Mouse (Mus musculus) kidney, postnatal 25 days (tissue): Measurements from ENCODE around the gene M6pr.

ENCODE experiments used
- DNase-seq, 2 experiments: peaks; one replicate each; pipeline ENCODE4 v3.0.0; 2021; ENCODE audit warnings: mixed read lengths in 2 of 2

M6pr gene

DNA sequence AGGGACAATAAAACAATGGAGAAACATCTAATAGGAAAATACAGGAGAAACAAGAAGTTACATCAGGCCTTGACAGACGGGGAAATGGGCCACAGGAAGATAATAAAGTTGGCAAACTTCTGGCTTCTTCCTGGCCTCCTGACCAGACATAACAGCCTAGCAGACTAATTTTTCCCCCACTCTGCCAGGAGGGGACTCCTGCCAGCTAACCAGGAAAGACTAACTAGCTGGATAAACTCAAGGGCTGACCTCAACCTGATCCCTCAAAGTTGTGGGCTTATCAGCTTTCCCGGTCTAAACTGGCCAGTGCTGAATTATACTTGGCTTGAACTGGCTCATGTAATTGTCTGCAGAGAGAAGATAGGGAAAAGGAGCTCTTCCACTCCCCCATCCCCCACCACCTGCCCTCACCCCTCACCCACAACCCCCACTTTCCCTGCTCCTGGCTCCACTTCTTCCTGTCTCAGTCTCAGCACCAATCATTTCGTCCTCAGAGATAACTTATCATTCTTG, 8.8 kb upstream of the M6pr start:
- DNase-seq: no peak

DNA sequence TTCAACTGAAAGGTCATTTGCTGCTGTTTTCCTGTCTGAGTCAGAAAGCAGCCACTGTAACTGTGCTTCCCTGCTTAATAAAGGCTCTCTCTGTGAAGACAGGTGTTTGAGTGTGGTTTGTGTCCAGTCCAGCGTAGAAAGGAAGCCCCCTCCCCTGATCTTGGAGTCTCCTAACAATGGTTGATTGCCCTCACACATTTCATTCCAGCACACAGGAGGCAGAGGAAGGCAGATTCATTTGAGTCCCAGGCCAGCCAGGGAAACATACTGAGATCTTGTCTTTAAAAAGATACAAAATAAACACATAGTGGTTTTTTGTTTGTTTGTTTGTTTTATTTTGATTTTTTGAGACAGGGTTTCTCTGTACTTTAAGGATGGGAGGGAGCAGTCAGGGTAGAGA, 6.4 kb upstream of the M6pr start:
- no peak for DNase-seq

DNA sequence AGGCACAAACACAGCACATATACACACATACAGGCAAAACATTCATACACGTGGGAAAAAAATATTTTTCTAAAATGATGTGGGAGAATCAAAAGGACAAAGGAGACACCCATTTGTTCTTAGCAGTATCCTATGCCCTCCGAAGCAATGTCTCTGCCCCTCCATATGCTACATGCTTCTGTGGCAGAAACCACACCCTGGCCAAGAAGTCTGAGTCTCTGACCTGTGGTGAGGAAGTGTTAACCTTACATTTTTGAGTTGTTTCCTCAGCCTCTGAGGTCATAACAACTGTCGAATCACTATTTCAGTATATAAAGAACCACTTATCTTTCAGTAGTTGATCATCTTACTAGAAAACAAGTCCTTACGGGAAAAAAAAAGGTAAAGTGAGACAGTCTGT, 5.9 kb upstream of the M6pr start:
- no peak for DNase-seq

DNA sequence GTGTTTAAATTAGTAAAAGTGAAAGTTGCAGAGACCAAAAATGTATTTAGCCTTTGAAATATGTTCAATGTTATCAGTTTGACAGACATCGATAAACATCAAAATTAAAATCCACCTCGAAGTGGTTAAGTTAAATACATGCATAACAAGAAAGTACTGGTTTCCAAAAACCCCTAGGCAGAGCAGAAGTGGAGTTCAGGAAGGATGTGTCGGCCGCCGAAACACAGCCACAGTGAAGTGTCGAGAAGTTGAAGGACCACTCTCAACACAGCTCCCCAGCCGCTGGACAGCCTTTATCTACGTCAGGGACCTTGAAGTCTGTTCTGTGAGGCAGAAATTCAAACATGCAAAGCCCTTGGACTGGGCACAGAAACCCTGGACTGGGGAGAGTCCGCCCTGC, 5.0 kb upstream of the M6pr start:
- DNase-seq: no peak

DNA sequence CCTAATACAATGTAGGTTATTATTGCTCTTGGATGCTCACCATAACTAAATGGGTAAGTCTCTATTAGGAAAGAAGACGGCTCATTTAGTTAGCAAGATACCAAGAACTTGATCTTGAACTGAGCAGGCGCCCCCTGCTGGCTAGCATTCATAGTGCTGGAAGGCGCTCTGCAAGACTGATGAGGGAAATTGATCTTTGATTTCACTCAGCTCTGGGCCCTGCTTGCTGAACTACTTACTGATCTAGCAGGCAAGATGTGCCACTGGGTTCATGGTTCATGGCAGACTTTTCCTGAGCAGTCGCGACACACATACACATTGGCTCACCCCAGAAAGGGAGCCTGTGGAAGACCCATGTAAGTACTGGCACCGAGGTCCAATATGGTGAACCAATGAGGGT, 4.2 kb upstream of the M6pr start:
- peak; percentile 78 to 91 for DNase-seq

DNA sequence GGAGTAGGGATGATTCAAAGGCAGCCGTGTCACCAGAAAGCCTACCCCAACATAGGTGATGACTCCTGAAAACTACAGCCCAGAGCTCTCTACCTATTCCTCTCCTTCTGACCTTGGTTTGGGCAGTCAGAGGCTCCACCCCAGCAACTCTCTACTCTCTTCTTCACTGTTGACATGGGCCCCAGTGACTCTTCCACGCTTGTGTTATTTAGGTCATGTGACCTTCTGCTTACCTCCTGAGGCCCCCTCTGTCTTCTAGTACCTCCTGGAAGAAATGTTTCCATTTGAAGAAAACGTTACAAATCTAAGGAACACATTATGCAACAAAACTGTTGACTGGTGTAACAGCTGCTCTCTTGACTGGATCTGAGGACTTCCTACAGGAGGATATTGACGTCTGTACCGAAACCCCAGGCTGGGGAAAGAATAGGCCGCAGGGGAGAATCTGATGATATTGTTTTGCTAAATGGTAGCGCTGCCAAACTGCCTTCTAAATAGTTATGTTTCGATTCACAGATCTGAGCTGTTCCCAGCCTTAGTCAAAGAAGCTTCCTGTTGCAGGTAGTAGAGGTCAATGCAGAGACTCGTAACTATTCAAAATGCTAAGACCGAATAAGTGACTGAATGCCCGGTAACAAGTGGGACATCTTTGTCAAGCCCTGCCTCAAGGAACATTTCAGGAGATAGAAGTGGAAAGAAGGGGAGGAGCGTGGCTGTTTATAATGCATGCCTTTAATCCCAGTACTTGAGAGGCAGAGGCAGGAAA, 3.5 kb upstream of the M6pr start:
- DNase-seq: no peak

DNA sequence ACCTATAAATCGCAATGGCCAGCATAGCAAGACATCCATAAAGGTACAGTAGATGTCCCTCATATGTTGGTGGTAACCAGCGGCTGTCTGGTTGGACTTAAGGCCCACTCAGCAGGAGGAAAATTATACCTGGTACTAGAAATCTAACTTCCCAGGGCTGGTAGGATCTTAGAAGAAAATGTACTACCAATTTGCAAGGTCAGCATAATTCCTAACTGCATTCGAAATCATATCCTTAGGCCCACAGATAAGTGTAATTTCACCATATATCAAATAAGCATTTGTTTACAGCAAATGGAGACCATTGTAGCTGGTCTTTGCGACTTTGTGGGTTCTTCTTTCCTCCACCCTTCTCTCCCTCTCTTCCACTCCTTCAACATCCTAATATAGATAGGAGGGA, 1.8 kb upstream of the M6pr start:
- no peak for DNase-seq

DNA sequence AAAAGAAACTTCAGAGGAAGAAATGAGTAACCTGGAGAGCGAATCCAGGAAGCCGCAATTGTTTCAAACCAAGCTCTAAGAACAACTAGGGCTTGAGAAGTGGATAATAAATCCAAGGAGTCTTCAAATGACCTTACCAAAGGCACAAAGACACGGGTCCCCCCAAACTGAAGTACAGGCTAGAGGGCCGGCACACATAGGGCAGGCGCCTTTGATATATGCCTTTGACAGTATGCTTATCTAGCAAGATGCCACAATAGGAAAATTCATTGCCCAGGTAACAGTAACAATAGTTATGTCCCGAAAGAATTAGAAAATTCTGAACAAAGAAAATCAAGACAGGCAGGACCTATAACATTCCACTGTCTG, 400 bp upstream of the M6pr start:
- DNase-seq: no peak

DNA sequence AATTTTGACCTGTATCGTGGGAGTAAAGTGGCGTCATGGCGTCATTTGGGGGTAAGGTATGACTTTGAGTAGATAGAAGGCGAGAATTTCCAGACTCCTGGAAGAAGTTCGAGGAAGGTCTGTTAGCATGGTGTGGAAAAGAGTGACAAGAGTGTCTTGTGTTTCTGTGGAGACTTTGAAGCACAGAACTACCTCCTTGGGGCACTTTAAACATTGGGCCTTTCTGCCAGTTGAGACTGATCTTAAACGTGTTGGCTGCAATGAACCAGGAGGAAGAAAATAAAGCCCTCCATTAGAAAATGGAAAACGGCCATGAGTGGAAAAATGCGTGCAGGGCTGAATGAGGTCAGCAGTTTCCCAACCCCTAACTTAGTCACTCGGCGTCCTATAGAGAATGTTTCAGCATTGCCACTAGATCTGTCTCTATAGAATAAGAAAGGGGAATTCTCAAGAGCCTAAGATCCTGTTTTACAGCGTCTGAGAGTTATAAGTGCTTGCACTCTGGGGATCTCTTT, 983 bp downstream of the M6pr start:
- no peak for DNase-seq

DNA sequence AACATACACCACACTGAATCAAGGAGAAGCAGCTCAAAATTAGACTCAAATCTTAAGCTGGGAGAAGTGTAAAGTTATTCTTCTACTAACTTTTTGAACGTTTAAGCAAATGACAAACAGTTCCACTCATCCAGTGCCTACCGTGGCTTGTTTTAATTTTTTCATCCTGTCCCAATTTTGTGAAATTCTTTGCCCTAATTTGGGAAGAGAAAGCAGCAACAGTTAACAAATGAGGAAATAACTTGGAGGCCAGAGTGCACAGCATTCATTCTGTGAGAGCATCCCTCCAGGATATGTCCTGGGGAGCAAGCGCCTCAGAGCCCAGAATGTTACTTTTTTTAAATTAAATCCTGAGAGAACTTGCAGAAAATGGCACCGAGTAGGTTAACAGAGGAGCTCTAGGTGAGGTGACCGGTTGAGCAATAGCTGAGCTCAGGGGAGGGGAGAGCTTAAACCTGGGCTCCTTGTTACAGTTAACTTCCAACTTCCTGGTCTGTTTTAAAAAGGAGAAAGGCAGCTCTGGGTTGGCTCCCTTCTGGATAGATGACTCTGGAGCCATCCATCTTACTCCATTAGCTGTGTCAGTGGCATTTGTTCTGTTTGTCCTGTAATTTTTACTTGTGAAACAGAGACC, 1.8 kb downstream of the M6pr start:
- DNase-seq: no peak

DNA sequence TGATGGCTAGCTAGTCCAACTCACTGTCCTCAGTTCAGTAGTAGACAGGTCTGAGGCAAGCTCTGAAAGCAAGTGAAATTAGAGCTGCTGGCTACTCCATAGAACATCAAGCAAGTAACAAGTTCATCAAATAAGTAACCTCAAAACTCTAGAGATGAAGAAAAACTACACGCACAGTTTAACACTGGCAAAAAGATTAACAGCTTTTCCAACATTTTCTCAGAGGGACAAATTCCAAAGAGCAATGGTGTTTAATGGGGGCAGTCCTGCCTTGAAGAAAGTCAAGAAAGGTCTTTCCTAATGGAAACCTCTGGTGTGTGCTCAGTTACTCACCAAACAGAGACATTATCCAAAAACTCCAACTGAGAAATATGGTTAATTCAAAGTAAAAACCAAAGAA, 10.2 kb downstream of the M6pr start:
- no peak for DNase-seq

DNA sequence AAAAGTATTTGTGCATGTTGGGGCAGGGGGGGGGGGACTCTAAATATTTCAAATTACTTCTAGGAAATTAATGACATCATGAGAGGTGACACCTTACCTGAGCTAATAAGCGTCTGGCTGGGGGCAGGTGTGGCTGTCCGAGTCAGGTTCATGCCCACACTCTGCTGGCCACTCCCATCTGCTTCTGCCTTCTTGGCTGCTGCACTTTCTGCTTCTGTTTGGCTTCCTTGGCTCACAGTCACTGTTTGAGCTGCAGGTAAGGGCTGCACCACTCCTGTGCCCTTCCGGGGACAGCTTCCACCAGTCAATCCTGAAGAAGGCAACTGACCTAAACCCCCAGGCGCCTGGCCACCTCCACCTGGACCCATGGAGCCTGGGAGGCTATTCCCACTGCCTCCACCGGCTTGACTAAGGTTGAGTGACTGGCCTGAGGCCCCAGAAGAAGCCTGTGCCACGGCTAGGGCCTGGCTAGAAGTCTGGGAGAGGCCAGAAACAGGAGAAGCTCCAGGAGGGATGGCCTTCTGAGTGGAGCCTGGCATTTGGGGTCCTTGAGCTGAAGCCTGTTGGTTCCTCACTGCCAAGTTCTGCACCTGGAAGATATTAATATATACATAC, 16.9 kb downstream of the M6pr start:
- DNase-seq: peak; percentile 29 to 58

DNA sequence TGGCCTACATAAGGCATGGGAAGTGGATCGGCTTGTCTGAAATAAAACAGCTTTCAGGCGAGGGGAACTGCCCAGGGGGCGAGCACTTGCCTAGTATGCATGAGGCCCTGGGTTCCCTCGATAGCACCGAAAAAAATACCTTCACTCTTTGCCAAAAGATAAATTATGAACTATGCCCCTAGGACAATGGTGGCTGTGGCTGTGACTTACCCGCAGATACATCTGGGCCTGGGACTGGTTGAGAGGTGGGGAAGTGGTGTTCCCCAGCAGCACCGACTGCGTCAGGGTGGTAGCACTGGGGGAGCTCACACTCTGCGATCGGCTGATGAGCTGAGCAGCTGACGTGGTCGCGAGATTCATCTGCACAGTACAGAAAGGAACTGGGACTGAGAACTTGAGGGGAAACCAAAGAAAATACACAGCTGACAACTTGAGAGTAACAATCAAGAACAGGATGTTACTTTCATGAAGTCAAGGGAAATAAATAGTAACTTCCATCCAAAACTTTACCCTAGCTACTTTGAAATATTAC, 24.6 kb downstream of the M6pr start:
- DNase-seq: no peak

DNA sequence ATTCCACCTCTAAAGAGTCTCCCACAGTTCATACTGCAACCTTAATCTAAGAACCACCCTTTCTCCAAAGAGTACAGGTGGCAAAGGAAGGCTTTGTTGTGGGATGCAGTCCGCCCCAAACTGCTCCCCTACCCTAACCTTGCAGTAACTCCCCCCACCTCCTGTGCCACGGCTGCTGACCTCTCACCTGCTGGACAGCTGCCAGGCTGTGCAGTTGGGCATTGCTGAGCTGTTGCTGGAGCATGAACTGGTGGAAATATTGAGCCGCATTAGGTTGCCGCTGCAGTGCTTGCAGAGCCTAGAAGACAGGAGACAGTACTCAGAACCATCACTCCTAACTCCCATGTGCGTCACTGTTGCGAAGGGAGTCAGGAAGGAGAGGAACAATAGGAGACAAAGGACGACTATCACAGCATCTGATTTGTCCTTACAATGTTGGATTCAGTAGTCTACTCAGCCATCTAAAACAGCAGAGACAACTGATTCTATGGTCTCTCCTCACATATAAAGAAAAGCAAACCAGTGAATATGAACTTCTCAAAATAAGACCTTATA, 26.3 kb downstream of the M6pr start:
- peak; percentile 46 to 70 for DNase-seq

DNA sequence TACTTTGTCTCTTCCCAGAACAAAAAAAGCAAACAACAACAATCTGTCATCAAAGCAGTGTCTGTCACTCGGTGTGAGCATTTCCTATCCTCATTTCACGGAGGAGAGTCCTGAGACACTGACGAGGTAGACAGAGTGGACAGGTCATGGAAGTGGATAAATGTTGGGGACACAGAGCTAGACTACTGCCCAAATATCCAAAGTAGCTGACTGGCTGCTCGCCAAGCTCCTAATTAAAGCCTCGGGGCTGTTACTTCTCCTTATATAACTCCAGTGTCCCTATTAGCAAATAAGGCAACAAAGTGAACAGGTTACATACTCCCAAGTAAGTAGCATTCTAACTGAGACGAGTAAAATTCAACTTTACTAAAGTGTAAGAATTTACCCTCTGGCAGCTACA, 29.0 kb downstream of the M6pr start:
- DNase-seq: peak; percentile 29 to 46

DNA sequence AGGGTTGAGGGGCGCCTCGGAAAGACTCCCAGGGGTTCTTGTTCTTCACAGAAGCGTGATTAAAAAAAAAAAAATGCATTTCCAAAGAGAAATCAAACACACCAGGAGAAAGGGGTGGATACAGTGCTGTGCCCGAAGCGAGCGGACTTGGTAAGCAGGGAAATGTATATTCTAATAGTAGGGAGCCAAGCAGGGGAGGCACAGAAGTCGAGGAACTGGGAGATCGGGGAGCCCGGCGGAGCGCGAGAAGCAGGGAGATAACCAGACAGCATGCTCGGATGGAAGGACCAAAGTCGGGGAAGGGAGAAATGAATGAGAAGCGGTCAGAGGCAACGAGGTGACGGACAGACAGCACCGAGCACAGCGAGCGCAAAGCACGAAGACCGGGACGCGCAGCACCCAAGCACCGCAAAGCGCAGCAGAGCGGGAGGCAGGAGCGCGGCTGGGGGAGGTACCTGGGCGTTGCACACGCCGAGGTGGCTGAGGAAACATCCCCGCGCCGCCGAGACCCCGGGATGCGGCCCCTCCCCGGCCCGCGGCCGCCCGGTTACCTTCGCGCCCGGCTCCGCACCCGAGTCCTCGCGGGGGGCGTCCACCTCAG, 30.6 kb downstream of the M6pr start:
- DNase-seq: peak; percentile 73 to 86

DNA sequence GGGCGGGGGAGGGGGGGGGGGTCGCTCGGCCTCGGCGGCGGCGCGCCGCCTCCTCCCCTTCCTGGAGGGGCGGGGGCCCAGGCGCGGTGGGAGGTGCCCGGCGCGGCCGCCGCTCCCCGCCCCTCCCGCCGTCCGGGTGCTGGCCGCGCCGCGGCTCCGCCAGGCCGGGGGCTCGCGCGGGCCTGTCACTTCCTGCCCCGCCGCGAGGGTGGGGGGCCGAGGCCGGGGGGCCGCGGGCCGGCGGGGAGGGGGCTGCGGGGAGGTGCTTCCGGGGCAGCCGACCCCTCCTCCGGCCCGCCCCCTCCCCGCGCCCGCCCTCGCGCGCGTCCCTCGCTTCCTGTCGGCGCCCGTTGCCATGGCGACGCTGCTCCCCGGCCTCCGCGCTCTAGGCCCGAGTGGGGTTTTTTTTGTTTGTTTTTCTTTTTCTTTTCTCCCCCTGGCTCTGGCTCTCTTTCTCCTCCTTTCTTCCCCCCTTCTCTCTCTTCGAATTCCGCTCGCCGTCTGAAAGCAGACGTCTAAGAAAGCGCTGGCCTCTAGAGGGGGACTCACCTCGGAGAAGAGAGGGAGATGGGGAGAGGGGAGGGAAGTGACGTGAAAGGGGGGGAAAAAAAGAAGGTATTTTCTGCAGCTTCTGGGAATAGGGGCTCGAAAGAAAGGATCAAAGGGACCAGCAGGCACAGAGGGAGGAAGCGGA, 31.3 kb downstream of the M6pr start:
- DNase-seq: peak; percentile 89 to 95

DNA sequence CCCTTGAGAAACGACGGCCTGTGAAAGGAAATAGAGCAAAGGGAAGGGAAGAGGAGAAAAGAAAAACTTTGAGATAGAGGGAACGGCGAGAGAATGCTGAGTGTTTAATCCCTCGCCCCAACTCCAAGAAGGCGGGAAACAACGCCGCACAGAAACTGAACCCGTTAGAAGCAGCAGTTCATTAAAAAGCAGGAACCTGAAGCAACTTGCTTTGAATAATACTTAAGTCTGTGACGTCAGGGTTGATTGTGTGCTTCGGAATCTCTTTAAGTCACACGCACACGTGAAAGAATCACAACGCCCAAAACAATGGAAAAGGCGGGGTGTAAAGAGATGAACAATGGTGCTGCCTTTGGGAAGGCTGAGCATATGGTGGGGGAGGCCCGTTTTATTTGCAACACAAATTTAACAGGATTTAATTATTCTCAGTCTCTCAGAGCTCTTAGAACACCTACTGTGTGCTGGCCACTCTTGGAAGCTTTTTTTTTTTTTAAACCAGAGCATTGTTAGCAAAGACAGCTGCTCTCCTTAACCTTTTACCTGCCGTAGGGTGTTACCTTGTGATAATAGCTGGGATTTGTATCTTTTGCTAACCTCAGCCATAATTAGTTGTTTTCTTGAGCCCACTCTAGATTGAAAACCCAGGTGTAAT, 32.0 kb downstream of the M6pr start, which contains the start of gene Phc1:
Phc1 (minus strand) TSS at position 213 of the 652 bp plus-strand sequence.
- no peak for DNase-seq

DNA sequence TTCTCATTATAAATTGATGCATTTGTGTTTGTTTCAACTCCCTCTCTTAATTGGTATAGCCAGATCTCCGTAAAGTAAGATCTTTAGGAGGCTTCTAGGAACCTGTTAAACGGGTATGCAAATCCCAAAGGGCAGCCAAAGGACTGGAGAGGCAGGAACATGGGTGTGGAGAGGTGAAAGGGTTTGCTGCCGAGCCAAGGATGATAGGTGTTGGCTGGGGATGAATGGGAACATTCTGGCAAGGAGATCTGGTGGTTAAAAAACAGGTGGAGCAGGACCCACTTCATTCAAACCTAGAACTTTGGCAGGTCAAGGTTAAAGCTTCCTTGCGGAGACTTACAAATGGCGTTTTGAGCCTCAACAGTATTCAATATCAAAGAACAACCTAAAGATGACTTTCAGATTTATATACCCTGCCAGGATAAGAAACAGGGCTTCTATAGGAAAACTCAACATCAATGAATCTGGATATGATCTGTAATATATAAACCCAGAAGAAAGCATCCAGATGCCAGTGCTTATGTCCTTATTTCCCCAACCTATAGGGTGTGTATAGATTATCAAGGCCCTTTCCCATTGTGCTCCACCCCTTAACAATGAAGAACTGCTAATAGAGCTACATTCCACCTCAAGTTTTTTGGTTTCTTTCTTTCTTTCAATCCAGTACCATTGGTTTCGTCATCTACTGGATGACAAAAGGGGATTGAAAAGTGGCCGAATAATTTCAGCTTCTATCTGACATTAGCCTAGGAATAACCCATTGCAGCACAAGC, 32.7 kb downstream of the M6pr start:
- DNase-seq: peak; percentile 16 to 57

DNA sequence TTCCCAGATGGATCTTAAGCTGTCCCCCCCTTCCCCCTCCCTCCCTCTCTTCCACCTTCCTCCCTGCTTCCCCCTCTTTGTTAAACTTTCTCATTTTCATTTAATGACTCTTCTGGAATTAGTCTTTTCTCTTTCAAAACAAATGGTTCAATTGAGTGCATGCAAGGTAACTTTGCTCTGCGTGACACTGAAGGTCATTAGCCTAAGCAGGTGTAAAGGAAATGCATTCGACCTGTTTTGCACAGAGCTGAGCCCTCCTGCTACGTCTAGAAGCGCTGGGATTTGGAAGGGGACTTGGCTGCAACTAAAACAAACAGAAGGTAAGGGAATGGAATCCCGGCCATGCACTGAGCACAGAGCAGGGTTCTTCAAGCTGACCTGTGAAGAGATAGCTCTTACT, 33.6 kb downstream of the M6pr start:
- DNase-seq: no peak

DNA sequence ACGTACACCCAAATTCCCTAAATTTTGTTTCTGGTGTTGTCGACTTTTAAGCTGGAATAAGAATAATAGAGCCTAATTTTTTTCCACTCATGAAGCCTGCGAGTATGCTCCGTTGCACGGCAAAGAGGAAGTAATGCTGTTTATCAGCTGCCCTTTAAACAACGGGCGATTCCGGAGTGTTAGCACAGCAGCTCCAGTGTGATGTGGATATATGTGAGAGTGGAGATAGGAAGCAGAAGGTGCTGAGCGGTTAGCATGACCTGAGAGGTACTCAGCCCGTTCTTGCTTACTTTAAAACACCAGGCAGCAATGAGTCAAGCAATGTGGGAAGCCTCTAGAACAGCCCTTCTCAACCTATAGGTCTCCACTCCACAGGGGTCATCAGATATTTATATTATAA, 35.2 kb downstream of the M6pr start:
- DNase-seq: no peak
